Mouse (Mus musculus): ENCODE data around the gene Mmgt2. TPM values are rescaled to one million over a fixed set of nuclear protein-coding genes. Genes with fewer than 3 reads are reported as not detected.

Gene Mmgt2
- total and polyA plus RNA-seq, 2 experiments from 2014 or later = 22.6 to 23.3 TPM

DNA sequence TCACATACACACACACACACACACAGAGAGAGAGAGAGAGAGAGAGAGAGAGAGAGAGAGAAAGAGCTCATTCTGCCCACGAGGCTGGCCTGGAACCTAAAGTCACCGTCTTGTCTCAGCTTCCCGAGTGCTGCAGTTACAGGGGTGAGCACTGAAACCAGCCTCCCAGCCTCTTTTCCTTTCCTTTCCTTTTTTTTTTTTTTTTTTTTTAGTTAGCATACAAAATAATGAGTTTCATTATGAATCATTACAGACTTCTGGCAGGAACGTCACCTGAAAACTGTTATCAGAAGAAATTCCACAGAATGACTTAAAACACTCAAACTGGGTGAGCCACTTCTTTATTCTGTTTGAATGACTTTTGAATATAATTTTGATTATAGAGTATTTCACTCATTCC lies 31.5 kb downstream of the Mmgt2 start:
- 70% methylated on average over 4 of the region's 4 CpGs for WGBS
- TF ChIP-seq CTCF (IDR thresholded peaks at IDR 0.05; ENCODE audit: low read depth) = no peak
- no peaks in the 10 kb centered on the region for H3K27me3 ChIP-seq (ENCODE audit: insufficient read depth, low read length)
- H3K36me3 ChIP-seq (ENCODE audit: insufficient read depth) = no peaks in the 10 kb centered on the region
- no peak overlapping the region for H3K4me3 ChIP-seq (ENCODE audit: low read depth, low read length)
- H3K9me3 ChIP-seq (ENCODE audit: low read length) = no peaks in the 10 kb centered on the region
- H3K27ac ChIP-seq (ENCODE audit: low read depth, low read length) = no peak overlapping the region
- no peaks in the 10 kb centered on the region for H3K4me1 ChIP-seq (ENCODE audit: insufficient read depth)
- no peak overlapping the region for H3K9ac ChIP-seq
- no peak overlapping the region for H3K4me2 ChIP-seq (ENCODE audit: low read depth)
- ATAC-seq = peak; percentile 19; the same call in 1 of the 2 replicates
- no peak for DNase-seq

DNA sequence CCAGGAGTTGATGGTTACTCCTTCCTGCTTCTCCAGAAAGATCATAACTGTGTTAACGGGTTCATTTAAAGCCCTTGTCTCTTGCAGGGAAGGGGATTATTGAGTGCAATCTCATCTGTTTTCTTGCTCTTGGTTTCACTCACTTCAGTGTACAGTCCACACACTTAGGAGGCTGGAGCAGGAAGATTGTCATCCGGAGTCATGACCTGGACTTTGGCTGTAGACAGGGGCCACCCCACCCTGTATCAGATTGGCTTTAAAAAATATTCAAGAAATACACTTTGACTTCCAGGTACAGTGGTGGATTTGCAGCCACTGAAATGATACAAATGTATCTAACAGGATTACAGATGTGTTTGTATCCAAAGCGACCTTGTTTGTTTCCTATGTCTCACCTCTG lies 43.1 kb downstream of the Mmgt2 start:
- ATAC-seq (no peak), DNase-seq (no peak)
- Histone ChIP-seq H3K4me1 (ENCODE audit: insufficient read depth) (no peaks in the 10 kb centered on the region), H3K4me2 (ENCODE audit: low read depth) (no peak overlapping the region), H3K36me3 (ENCODE audit: insufficient read depth) (no peaks in the 10 kb centered on the region), H3K9ac (no peak overlapping the region), H3K9me3 (ENCODE audit: low read length) (no peaks in the 10 kb centered on the region), H3K4me3 (ENCODE audit: low read depth, low read length) (no peak overlapping the region), H3K27ac (ENCODE audit: low read depth, low read length) (no peak overlapping the region), H3K27me3 (ENCODE audit: insufficient read depth, low read length) (no peaks in the 10 kb centered on the region)
- no peak for TF ChIP-seq CTCF (IDR thresholded peaks at IDR 0.05; ENCODE audit: low read depth)
- 90% methylated on average over 3 of the region's 3 CpGs for WGBS

DNA sequence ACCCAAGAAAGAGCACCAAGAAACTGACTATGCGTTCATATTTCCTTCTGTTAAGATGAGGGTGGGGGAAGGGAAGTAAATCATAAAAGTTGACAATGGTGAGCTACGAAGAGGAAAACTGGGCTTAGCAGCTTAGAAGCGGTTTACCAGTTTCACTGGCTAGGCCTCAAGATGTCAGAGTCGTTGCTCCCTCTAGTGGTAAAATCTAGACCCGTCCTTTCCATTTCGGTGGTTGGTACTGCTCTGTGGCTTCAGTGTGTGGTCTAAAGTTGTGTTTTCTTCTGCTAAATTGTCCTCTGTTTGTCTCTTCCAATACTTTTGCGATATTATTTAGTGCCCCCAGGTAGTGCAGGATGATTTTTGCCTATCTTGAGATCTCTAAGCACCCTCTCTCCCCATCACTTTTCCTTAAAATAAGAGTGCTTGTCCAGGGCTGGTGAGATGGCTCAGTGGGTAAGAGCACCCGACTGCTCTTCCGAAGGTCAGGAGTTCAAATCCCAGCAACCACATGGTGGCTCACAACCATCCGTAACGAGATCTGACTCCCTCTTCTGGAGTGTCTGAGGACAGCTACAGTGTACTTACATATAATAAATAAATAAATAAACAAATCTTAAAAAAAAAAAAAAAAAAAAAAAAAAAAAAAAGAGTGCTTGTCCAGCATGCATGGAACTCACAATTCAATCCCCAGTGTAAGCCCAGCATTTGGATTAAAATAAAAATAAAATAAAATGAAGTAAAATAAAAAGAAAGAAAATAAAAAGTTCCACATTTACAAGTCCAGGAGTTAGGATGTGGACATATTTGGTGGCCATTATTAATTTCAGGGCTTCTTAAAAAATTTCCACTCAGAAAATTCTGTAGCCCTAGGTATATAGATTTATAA lies 45.1 kb downstream of the Mmgt2 start:
- H3K4me3 ChIP-seq (ENCODE audit: low read depth, low read length) = no peak overlapping the region
- DNase-seq (peak; percentile 89), ATAC-seq (peak; percentile 94)
- H3K36me3 ChIP-seq (ENCODE audit: insufficient read depth) = no peaks in the 10 kb centered on the region
- H3K4me1 ChIP-seq (ENCODE audit: insufficient read depth) = no peaks in the 10 kb centered on the region
- no peak overlapping the region for H3K9ac ChIP-seq
- peak; percentile 82 for TF ChIP-seq CTCF (IDR thresholded peaks at IDR 0.05; ENCODE audit: low read depth)
- H3K27me3 ChIP-seq (ENCODE audit: insufficient read depth, low read length) = no peaks in the 10 kb centered on the region
- no peaks in the 10 kb centered on the region for H3K9me3 ChIP-seq (ENCODE audit: low read length)
- H3K27ac ChIP-seq (ENCODE audit: low read depth, low read length) = 0 out of 2 replicates have a peak overlapping the region, but pooled peaks have one; percentile 29
- no peak overlapping the region for H3K4me2 ChIP-seq (ENCODE audit: low read depth)
- WGBS = 21% methylated on average over 9 of the region's 11 CpGs

DNA sequence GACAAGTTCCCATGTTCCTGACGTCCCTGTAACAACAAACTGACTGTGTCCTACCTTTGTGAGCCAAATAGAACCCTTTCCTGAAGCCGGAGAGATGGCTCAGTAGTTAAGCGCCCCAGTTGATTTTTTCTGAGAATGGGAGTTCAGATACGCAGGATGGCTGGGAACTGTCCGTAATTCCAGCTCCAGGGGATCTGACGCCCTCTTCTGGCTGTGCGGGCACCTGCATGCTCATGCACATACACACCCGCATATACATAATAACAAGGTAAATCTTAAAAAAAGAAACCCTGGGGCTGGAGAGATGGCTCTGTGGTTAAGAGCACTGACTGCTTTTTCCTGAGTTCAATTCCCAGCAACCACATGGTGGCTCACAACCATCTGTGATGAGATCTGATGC lies 46.7 kb downstream of the Mmgt2 start:
- 93% methylated on average over 8 of the region's 8 CpGs for WGBS
- ATAC-seq = no peak
- TF ChIP-seq CTCF (IDR thresholded peaks at IDR 0.05; ENCODE audit: low read depth) = 0 out of 2 replicates have a peak, but pooled peaks have one; percentile 6

DNA sequence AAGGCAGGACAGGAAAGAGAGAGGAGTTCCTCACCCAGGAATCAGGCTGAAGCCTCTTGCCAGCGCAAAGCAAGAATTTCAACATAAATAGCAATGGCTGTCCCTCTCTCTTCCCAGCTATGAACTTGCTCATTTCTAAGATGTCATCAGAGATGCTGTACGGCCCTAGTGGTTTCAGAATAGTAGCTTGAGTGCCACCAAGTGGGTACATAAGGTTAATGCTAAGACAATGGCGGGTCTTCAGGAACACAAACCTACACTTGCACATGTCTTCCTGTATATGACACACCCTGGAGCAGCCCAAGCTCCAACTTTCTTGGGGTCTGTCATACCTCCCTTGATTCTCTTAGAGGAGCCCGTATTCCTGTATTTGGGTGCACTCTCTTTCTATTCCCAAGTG lies 51.3 kb downstream of the Mmgt2 start:
- no peak overlapping the region for H3K27ac ChIP-seq (ENCODE audit: low read depth, low read length)
- H3K36me3 ChIP-seq (ENCODE audit: insufficient read depth) = no peaks in the 10 kb centered on the region
- no peaks in the 10 kb centered on the region for H3K9me3 ChIP-seq (ENCODE audit: low read length)
- TF ChIP-seq CTCF (IDR thresholded peaks at IDR 0.05; ENCODE audit: low read depth) = peak; percentile 42
- H3K9ac ChIP-seq = no peak overlapping the region
- DNase-seq (peak; percentile 18), ATAC-seq (peak; percentile 56)
- H3K27me3 ChIP-seq (ENCODE audit: insufficient read depth, low read length) = no peaks in the 10 kb centered on the region
- H3K4me3 ChIP-seq (ENCODE audit: low read depth, low read length) = no peak overlapping the region
- no peaks in the 10 kb centered on the region for H3K4me1 ChIP-seq (ENCODE audit: insufficient read depth)
- no peak overlapping the region for H3K4me2 ChIP-seq (ENCODE audit: low read depth)
- WGBS = 67% methylated on average over 4 of the region's 4 CpGs

More for the DNA sequence above, 46.7 kb downstream of the Mmgt2 start:
- no peak for DNase-seq
- no peaks in the 10 kb centered on the region for H3K4me1 ChIP-seq (ENCODE audit: insufficient read depth)
- H3K9me3 ChIP-seq (ENCODE audit: low read length) = no peaks in the 10 kb centered on the region
- H3K9ac ChIP-seq = no peak overlapping the region
- no peak overlapping the region for H3K4me2 ChIP-seq (ENCODE audit: low read depth)
- no peaks in the 10 kb centered on the region for H3K27me3 ChIP-seq (ENCODE audit: insufficient read depth, low read length)
- H3K36me3 ChIP-seq (ENCODE audit: insufficient read depth) = no peaks in the 10 kb centered on the region
- H3K4me3 ChIP-seq (ENCODE audit: low read depth, low read length) = no peak overlapping the region
- no peak overlapping the region for H3K27ac ChIP-seq (ENCODE audit: low read depth, low read length)

DNA sequence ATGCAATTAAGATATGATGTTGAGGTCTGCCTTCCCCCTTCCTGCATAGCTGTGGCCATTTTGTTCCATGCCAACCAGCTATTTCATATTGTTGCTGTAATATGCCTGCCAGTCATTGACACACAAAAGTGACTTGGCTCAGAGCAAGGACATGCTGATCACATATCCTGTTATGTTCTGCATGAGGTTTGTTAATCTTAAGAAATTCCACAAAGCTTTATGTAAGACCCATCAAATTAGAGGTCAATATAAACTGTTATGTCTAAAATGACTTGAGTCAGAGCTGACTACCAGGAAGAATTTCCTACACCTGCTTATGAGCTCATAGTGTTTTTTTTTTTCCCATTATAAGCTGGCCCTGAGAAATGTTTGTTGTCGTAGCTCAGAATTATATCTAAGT lies 52.8 kb downstream of the Mmgt2 start:
- WGBS = 88% methylated on average over 1 of the region's 1 CpGs
- no peak for ATAC-seq
- no peak overlapping the region for H3K4me2 ChIP-seq (ENCODE audit: low read depth)

DNA sequence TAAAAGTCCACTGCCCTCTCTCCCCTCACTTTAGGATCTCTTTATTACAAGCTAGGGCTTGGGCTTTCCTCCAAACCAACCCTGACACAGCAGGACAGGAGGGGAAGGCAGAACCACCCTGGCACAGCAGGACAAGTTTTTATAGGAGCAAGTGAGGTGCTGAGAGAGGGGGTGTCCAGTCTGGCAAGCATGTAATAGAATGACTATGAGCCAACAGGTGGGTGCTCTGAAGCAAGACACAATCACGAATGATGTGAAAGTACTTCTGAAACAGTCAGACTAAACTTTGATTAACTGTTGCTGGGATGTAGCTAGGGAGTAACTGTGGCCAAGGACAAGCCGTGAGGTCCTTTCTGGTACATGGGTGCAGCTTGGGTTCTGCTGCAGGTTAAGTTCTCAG lies 57.7 kb downstream of the Mmgt2 start:
- no peak overlapping the region for H3K27ac ChIP-seq (ENCODE audit: low read depth, low read length)
- no peak overlapping the region for H3K4me2 ChIP-seq (ENCODE audit: low read depth)
- no peak for DNase-seq
- H3K4me3 ChIP-seq (ENCODE audit: low read depth, low read length) = no peak overlapping the region
- H3K9me3 ChIP-seq (ENCODE audit: low read length) = no peaks in the 10 kb centered on the region
- peaks cover 15% of the 10 kb centered on the region for H3K36me3 ChIP-seq (ENCODE audit: insufficient read depth)
- no peak overlapping the region for H3K9ac ChIP-seq
- H3K27me3 ChIP-seq (ENCODE audit: insufficient read depth, low read length) = no peaks in the 10 kb centered on the region
- H3K4me1 ChIP-seq (ENCODE audit: insufficient read depth) = no peaks in the 10 kb centered on the region
- ATAC-seq = no peak
- no peak for TF ChIP-seq CTCF (IDR thresholded peaks at IDR 0.05; ENCODE audit: low read depth)
- 88% methylated on average over 2 of the region's 2 CpGs for WGBS

More for the DNA sequence above, 52.8 kb downstream of the Mmgt2 start:
- no peak for TF ChIP-seq CTCF (IDR thresholded peaks at IDR 0.05; ENCODE audit: low read depth)
- Histone ChIP-seq H3K4me3 (ENCODE audit: low read depth, low read length) (no peak overlapping the region), H3K36me3 (ENCODE audit: insufficient read depth) (no peaks in the 10 kb centered on the region), H3K27me3 (ENCODE audit: insufficient read depth, low read length) (no peaks in the 10 kb centered on the region), H3K9ac (no peak overlapping the region), H3K27ac (ENCODE audit: low read depth, low read length) (no peak overlapping the region), H3K9me3 (ENCODE audit: low read length) (no peaks in the 10 kb centered on the region), H3K4me1 (ENCODE audit: insufficient read depth) (no peaks in the 10 kb centered on the region)
- no peak for DNase-seq
